12 mouse cellular contexts compared by ENCODE assay signal in genomic region chr3:30244401-30244871, GRCm38 (mm10).
DNase-seq lines count a peak whose midpoint lies in the region; ATAC-seq and TF ChIP-seq lines count a peak whose summit lies in the region.
"Had no signal": no experiment of that assay in that cellular context is flagged by ENCODE, and none has a peak within 500 bp of the region (broad histone marks: within the 10 kb centered on the region; RNA-seq: fewer than 3 reads in every experiment).

No protein-coding gene starts in this region.

- WGBS in kidney, embryonic 14.5 days, result 20% methylated on average over 7 of the region's 7 CpGs
- WGBS in embryonic facial prominence, embryonic 11.5 days, result 19% methylated on average over 7 of the region's 7 CpGs
- 36% methylated on average over 7 of the region's 7 CpGs for WGBS in heart, embryonic 11.5 days (ENCODE audit: insufficient replicate concordance)
- WGBS in lung, embryonic 15.5 days, result 7% methylated on average over 7 of the region's 7 CpGs
- 29% methylated on average over 7 of the region's 7 CpGs for WGBS in forebrain, postnatal 0 days

- peaks cover 15% of the 10 kb centered on the region; the same call in 1 of the 2 replicates for H3K4me1 ChIP-seq in kidney, embryonic 14.5 days (ENCODE audit: control insufficient read depth, insufficient read depth, low read length)
- H3K4me1 ChIP-seq in embryonic facial prominence, embryonic 11.5 days (ENCODE audit: control insufficient read depth, insufficient read depth, low read length), result peaks cover 3% of the 10 kb centered on the region; the same call in 1 of the 2 replicates
- H3K4me1 ChIP-seq in heart, embryonic 11.5 days (ENCODE audit: control insufficient read depth, insufficient read depth, low read length), result peaks cover 14% of the 10 kb centered on the region
- peaks cover 53% of the 10 kb centered on the region for H3K4me1 ChIP-seq in lung, embryonic 15.5 days
- no peaks in the 10 kb centered on the region for H3K4me1 ChIP-seq in forebrain, postnatal 0 days (ENCODE audit: insufficient read depth)

- H3K9ac ChIP-seq in kidney, embryonic 14.5 days (ENCODE audit: low read depth, low read length), result no peak overlapping the region; the same call in 1 of the 2 replicates
- H3K9ac ChIP-seq in embryonic facial prominence, embryonic 11.5 days (replicated peaks; ENCODE audit: low read length), result no peak overlapping the region
- H3K9ac ChIP-seq in heart, embryonic 11.5 days (ENCODE audit: low read depth, low read length), result no peak overlapping the region
- H3K9ac ChIP-seq in lung, embryonic 15.5 days, result no peak overlapping the region
- no peak overlapping the region for H3K9ac ChIP-seq in forebrain, postnatal 0 days
- H3K9ac ChIP-seq: midbrain, embryonic 12.5 days had no signal

- ATAC-seq in kidney, embryonic 14.5 days (ENCODE audit: low FRiP score, low TSS enrichment), result no peak; the same call in 1 of the 2 replicates
- ATAC-seq in embryonic facial prominence, embryonic 11.5 days (replicated peaks; ENCODE audit: insufficient number of reproducible peaks, low FRiP score, low TSS enrichment, low read depth), result no peak; the same call in 1 of the 2 replicates
- ATAC-seq in heart, embryonic 11.5 days (replicated peaks; ENCODE audit: insufficient number of reproducible peaks, low FRiP score, low TSS enrichment), result peak; percentile 9; the same call in 1 of the 2 replicates
- ATAC-seq in lung, embryonic 15.5 days (ENCODE audit: borderline replicate concordance, extremely low read depth, low FRiP score, low TSS enrichment), result no peak
- ATAC-seq in forebrain, postnatal 0 days, result no peak

- no peak for TF ChIP-seq CTCF in forebrain, postnatal 0 days (IDR thresholded peaks at IDR 0.05; ENCODE audit: low read depth)

- H3K9me3 ChIP-seq in kidney, embryonic 14.5 days (ENCODE audit: control insufficient read depth, low read length), result no peaks in the 10 kb centered on the region
- H3K9me3 ChIP-seq in embryonic facial prominence, embryonic 11.5 days (replicated peaks; ENCODE audit: control insufficient read depth, low read length), result no peaks in the 10 kb centered on the region
- H3K9me3 ChIP-seq in heart, embryonic 11.5 days (replicated peaks; ENCODE audit: control insufficient read depth, low read length), result no peaks in the 10 kb centered on the region
- no peaks in the 10 kb centered on the region for H3K9me3 ChIP-seq in lung, embryonic 15.5 days
- H3K9me3 ChIP-seq in forebrain, postnatal 0 days (ENCODE audit: low read length), result no peaks in the 10 kb centered on the region
- H3K9me3 ChIP-seq: hindbrain, embryonic 10.5 days; midbrain, embryonic 12.5 days had no signal

- H3K4me3 ChIP-seq in kidney, embryonic 14.5 days (ENCODE audit: low read length), result no peak overlapping the region
- H3K4me3 ChIP-seq in embryonic facial prominence, embryonic 11.5 days (ENCODE audit: low read depth, low read length), result no peak overlapping the region
- H3K4me3 ChIP-seq in heart, embryonic 11.5 days (ENCODE audit: low read depth, low read length), result no peak overlapping the region
- H3K4me3 ChIP-seq in lung, embryonic 15.5 days, result no peak overlapping the region
- H3K4me3 ChIP-seq in forebrain, postnatal 0 days (ENCODE audit: low read depth, low read length), result no peak overlapping the region
- H3K4me3 ChIP-seq: hindbrain, embryonic 10.5 days; left cerebral cortex, adult 2 months; midbrain, embryonic 12.5 days had no signal

- peak; percentile 15 to 30 for DNase-seq in kidney, postnatal 4 days
- peak; percentile 35 for DNase-seq in embryonic facial prominence, embryonic 11.5 days (ENCODE audit: low spot score)
- no peak for DNase-seq in embryo, embryonic 9.5 days (ENCODE audit: extremely low spot score)
- no peak for DNase-seq in thymus, postnatal 25 days
- no peak for DNase-seq in forebrain, postnatal 0 days
- DNase-seq: thymus, postnatal 36 days had no signal

- no peak overlapping the region for H3K4me2 ChIP-seq in kidney, embryonic 14.5 days (replicated peaks; ENCODE audit: low read depth, low read length)
- H3K4me2 ChIP-seq in embryonic facial prominence, embryonic 11.5 days (ENCODE audit: low read depth, low read length), result no peak overlapping the region
- no peak overlapping the region for H3K4me2 ChIP-seq in heart, embryonic 11.5 days
- no peak overlapping the region for H3K4me2 ChIP-seq in lung, embryonic 15.5 days
- no peak overlapping the region for H3K4me2 ChIP-seq in forebrain, postnatal 0 days (ENCODE audit: low read depth)
- H3K4me2 ChIP-seq: midbrain, embryonic 12.5 days had no signal

- H3K27ac ChIP-seq in kidney, embryonic 14.5 days (ENCODE audit: low read depth, low read length), result no peak overlapping the region; the same call in 1 of the 2 replicates
- H3K27ac ChIP-seq in embryonic facial prominence, embryonic 11.5 days (replicated peaks; ENCODE audit: low read depth, low read length), result no peak overlapping the region
- peak overlapping the region; percentile 70 for H3K27ac ChIP-seq in heart, embryonic 11.5 days (ENCODE audit: low read depth, low read length)
- peak overlapping the region; percentile 81 for H3K27ac ChIP-seq in lung, embryonic 15.5 days
- no peak overlapping the region for H3K27ac ChIP-seq in forebrain, postnatal 0 days (ENCODE audit: low read depth, low read length)
- H3K27ac ChIP-seq: hindbrain, embryonic 10.5 days; left cerebral cortex, adult 2 months; midbrain, embryonic 12.5 days had no signal

- H3K27me3 ChIP-seq in kidney, embryonic 14.5 days (ENCODE audit: control insufficient read depth, insufficient read depth, low read length), result no peaks in the 10 kb centered on the region
- H3K27me3 ChIP-seq in embryonic facial prominence, embryonic 11.5 days (ENCODE audit: control insufficient read depth, insufficient read depth, low read length), result no peaks in the 10 kb centered on the region
- H3K27me3 ChIP-seq in heart, embryonic 11.5 days (ENCODE audit: control insufficient read depth, insufficient read depth, low read length), result no peaks in the 10 kb centered on the region
- H3K27me3 ChIP-seq in lung, embryonic 15.5 days, result no peaks in the 10 kb centered on the region
- H3K27me3 ChIP-seq in forebrain, postnatal 0 days (ENCODE audit: insufficient read depth, low read length), result no peaks in the 10 kb centered on the region

- no peaks in the 10 kb centered on the region for H3K36me3 ChIP-seq in kidney, embryonic 14.5 days (ENCODE audit: control insufficient read depth, insufficient read depth, low read length)
- H3K36me3 ChIP-seq in embryonic facial prominence, embryonic 11.5 days (replicated peaks; ENCODE audit: control insufficient read depth, insufficient read depth, low read depth, low read length), result no peaks in the 10 kb centered on the region
- no peaks in the 10 kb centered on the region for H3K36me3 ChIP-seq in heart, embryonic 11.5 days (ENCODE audit: control insufficient read depth, insufficient read depth, low read length)
- no peaks in the 10 kb centered on the region for H3K36me3 ChIP-seq in lung, embryonic 15.5 days
- no peaks in the 10 kb centered on the region for H3K36me3 ChIP-seq in forebrain, postnatal 0 days (ENCODE audit: insufficient read depth)
- H3K36me3 ChIP-seq: hindbrain, embryonic 10.5 days; midbrain, embryonic 12.5 days had no signal

Comparison
In these comparisons a context has a peak if more than half of its experiments do, and no peak if none do; other contexts are left out.
1. DNase-seq: peak in kidney, postnatal 4 days (2 of 2) and embryonic facial prominence, embryonic 11.5 days (single experiment); none in embryo, embryonic 9.5 days (single experiment), thymus, postnatal 25 days (single experiment) and forebrain, postnatal 0 days (single experiment).
2. H3K27ac ChIP-seq: peak in heart, embryonic 11.5 days (single experiment) and lung, embryonic 15.5 days (single experiment); none in kidney, embryonic 14.5 days (single experiment), embryonic facial prominence, embryonic 11.5 days (single experiment) and forebrain, postnatal 0 days (single experiment).